ENCODE assay signal across 23 mouse cellular contexts in the genomic region with DNA sequence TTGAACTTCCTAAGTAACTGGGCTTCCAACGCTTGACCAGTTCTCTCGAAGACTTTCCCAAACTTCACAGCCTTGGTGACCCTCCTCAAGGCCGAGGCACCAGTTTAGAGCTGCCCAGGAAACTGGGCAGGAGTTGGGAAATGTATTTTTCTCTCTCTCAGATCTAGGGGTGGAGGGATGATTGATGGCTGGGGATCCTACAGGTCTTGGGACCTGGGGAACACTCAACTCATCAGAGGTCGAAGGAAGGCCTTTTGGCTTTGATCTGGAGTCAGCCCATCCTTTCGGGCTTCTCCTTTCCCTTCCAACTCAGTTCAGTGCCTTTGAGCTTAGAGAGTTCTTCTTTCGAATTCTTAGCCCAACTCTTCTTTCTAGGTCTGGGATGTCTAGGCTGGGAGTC. TPM values are rescaled to one million over a fixed set of nuclear protein-coding genes. Genes with fewer than 3 reads are reported as not detected.
A peak's percentile ranks its signal among the peaks of the same experiment; 100 is the strongest.
DNase-seq lines count a peak whose midpoint lies in the region; ATAC-seq and TF ChIP-seq lines count a peak whose summit lies in the region.
"Had no signal": no experiment of that assay in that cellular context is flagged by ENCODE, and none has a peak within 500 bp of the region (broad histone marks: within the 10 kb centered on the region; RNA-seq: fewer than 3 reads in every experiment).

No protein-coding gene starts in this region.

- intact Hi-C loops in left cerebral cortex, postnatal 10 days (cut with DNase I), result no loop called here

- no peak overlapping the region; the same call in 1 of the 2 replicates for H3K9ac ChIP-seq in kidney, embryonic 15.5 days
- no peak overlapping the region for H3K9ac ChIP-seq in neural tube, embryonic 15.5 days (replicated peaks)
- no peak overlapping the region for H3K9ac ChIP-seq in liver, embryonic 12.5 days
- H3K9ac ChIP-seq: forebrain, embryonic 12.5 days had no signal

- peaks cover 61% of the 10 kb centered on the region for H3K4me1 ChIP-seq in kidney, embryonic 15.5 days
- H3K4me1 ChIP-seq in kidney, adult 2 months (ENCODE audit: control insufficient read depth, insufficient read depth, low read length), result no peaks in the 10 kb centered on the region
- peaks cover 41% of the 10 kb centered on the region for H3K4me1 ChIP-seq in E14TG2a.4 (replicated peaks; ENCODE audit: low read depth, low read length)
- H3K4me1 ChIP-seq in embryonic facial prominence, embryonic 10.5 days, result peaks cover 8% of the 10 kb centered on the region; the same call in 1 of the 2 replicates
- peaks cover 31% of the 10 kb centered on the region for H3K4me1 ChIP-seq in neural tube, embryonic 15.5 days
- H3K4me1 ChIP-seq in liver, embryonic 12.5 days, result no peaks in the 10 kb centered on the region
- H3K4me1 ChIP-seq: forebrain, embryonic 12.5 days had no signal

- TF ChIP-seq CTCF in kidney, adult 2 months (conservative IDR thresholded peaks at IDR 0.05; ENCODE audit: insufficient read depth, insufficient read length, low read depth, low read length), result no peak
- TF ChIP-seq CTCF in E14TG2a.4 (conservative IDR thresholded peaks at IDR 0.05; ENCODE audit: low read length), result no peak

- no peaks in the 10 kb centered on the region for H3K9me3 ChIP-seq in kidney, embryonic 15.5 days (replicated peaks)
- peaks cover 5% of the 10 kb centered on the region for H3K9me3 ChIP-seq in E14TG2a.4 (ENCODE audit: low read length)
- H3K9me3 ChIP-seq in embryonic facial prominence, embryonic 10.5 days, result no peaks in the 10 kb centered on the region
- H3K9me3 ChIP-seq in neural tube, embryonic 15.5 days (replicated peaks), result no peaks in the 10 kb centered on the region; the same call in 1 of the 2 replicates
- no peaks in the 10 kb centered on the region for H3K9me3 ChIP-seq in liver, embryonic 12.5 days (replicated peaks)
- H3K9me3 ChIP-seq: forebrain, embryonic 12.5 days; G1E; megakaryocyte, embryonic 14.5 days had no signal

- H3K4me2 ChIP-seq in kidney, embryonic 15.5 days, result peak overlapping the region; percentile 57
- H3K4me2 ChIP-seq in neural tube, embryonic 15.5 days, result peak overlapping the region; percentile 55
- H3K4me2 ChIP-seq in liver, embryonic 12.5 days, result no peak overlapping the region
- H3K4me2 ChIP-seq: forebrain, embryonic 12.5 days had no signal

- peaks cover 53% of the 10 kb centered on the region for H3K27me3 ChIP-seq in kidney, embryonic 15.5 days
- peaks cover 1% of the 10 kb centered on the region; the same call in 1 of the 2 replicates for H3K27me3 ChIP-seq in kidney, adult 2 months (replicated peaks; ENCODE audit: control insufficient read depth, insufficient read depth, low read length)
- peaks cover 97% of the 10 kb centered on the region for H3K27me3 ChIP-seq in E14TG2a.4 (ENCODE audit: insufficient read depth, low read length)
- peaks cover 100% of the 10 kb centered on the region for H3K27me3 ChIP-seq in embryonic facial prominence, embryonic 10.5 days (replicated peaks; ENCODE audit: low read depth, poor library complexity, severe bottlenecking)
- H3K27me3 ChIP-seq in neural tube, embryonic 15.5 days (replicated peaks), result no peaks in the 10 kb centered on the region
- peaks cover 94% of the 10 kb centered on the region for H3K27me3 ChIP-seq in liver, embryonic 12.5 days (replicated peaks)

- H3K27ac ChIP-seq in kidney, embryonic 15.5 days, result no peak overlapping the region
- H3K27ac ChIP-seq in kidney, adult 2 months (ENCODE audit: insufficient read depth, low read depth, low read length), result no peak overlapping the region
- no peak overlapping the region for H3K27ac ChIP-seq in embryonic facial prominence, embryonic 10.5 days (replicated peaks)
- no peak overlapping the region for H3K27ac ChIP-seq in neural tube, embryonic 15.5 days (replicated peaks)
- no peak overlapping the region for H3K27ac ChIP-seq in liver, embryonic 12.5 days
- H3K27ac ChIP-seq: forebrain, embryonic 12.5 days had no signal

- TF ChIP-seq POLR2A in kidney, adult 2 months (IDR thresholded peaks at IDR 0.05; ENCODE audit: low read depth, low read length), result no peak

- H3K4me3 ChIP-seq in kidney, embryonic 15.5 days (replicated peaks), result peak overlapping the region; percentile 28; the same call in 1 of the 2 replicates
- H3K4me3 ChIP-seq in kidney, adult 2 months (ENCODE audit: insufficient read depth, low read depth, low read length), result no peak overlapping the region
- H3K4me3 ChIP-seq in E14TG2a.4 (replicated peaks; ENCODE audit: low read length), result peak overlapping the region; percentile 57
- peak overlapping the region; percentile 33 for H3K4me3 ChIP-seq in embryonic facial prominence, embryonic 10.5 days
- H3K4me3 ChIP-seq in neural tube, embryonic 15.5 days (replicated peaks), result no peak overlapping the region
- no peak overlapping the region for H3K4me3 ChIP-seq in liver, embryonic 12.5 days
- H3K4me3 ChIP-seq: forebrain, embryonic 12.5 days; megakaryocyte, embryonic 14.5 days had no signal

- no peak for ATAC-seq in kidney, embryonic 15.5 days (replicated peaks; ENCODE audit: low FRiP score)
- no peak for ATAC-seq in neural tube, embryonic 15.5 days (ENCODE audit: low FRiP score)
- no peak for ATAC-seq in liver, embryonic 12.5 days
- ATAC-seq: inflammation-experienced regulatory T-cells, adult 6 months had no signal

- H3K36me3 ChIP-seq in kidney, embryonic 15.5 days, result no peaks in the 10 kb centered on the region
- no peaks in the 10 kb centered on the region for H3K36me3 ChIP-seq in kidney, adult 2 months (ENCODE audit: control insufficient read depth, insufficient read depth, low read length)
- H3K36me3 ChIP-seq in E14TG2a.4 (ENCODE audit: insufficient read depth, low read length), result no peaks in the 10 kb centered on the region
- H3K36me3 ChIP-seq in embryonic facial prominence, embryonic 10.5 days (replicated peaks), result no peaks in the 10 kb centered on the region
- H3K36me3 ChIP-seq in neural tube, embryonic 15.5 days, result no peaks in the 10 kb centered on the region
- H3K36me3 ChIP-seq in liver, embryonic 12.5 days, result no peaks in the 10 kb centered on the region
- H3K36me3 ChIP-seq: forebrain, embryonic 12.5 days; G1E had no signal

- DNase-seq in kidney, adult 2 months, result no peak
- DNase-seq in embryonic facial prominence, embryonic 10.5 days (ENCODE audit: low spot score), result no peak
- DNase-seq in left cerebral cortex, postnatal 10 days (ENCODE audit: extremely low spot score in 1 of 2, low spot score in 2 of 2), result no peak
- DNase-seq: cerebellum, postnatal 10 days; gastrocnemius, postnatal 14 days; heart, postnatal 10 days; lung, adult 2 months; retina, postnatal 1 day had no signal

- 44% methylated on average over 6 of the region's 6 CpGs for WGBS in kidney, embryonic 15.5 days
- WGBS in kidney, adult 2 months, result 88% methylated on average over 6 of the region's 6 CpGs
- WGBS in embryonic facial prominence, embryonic 10.5 days, result 12% methylated on average over 6 of the region's 6 CpGs
- 31% methylated on average over 6 of the region's 6 CpGs for WGBS in neural tube, embryonic 15.5 days
- WGBS in liver, embryonic 12.5 days (ENCODE audit: insufficient replicate concordance), result 25% methylated on average over 6 of the region's 6 CpGs

RNA-seq across cellular contexts. Expression of a gene that starts 1.6 kb away (rescaled TPM):
- 0.27 and 0.35 TPM in 2 replicates for polyA plus RNA-seq in kidney, embryonic 15.5 days (2015; fragmentation: Nextera tagmentation; extraction: Ambion mirVana)
- not detected in 2 replicates for polyA plus RNA-seq in kidney, adult 2 months (2012; rRNA removed)
- 1.2 and 7.1 TPM in 2 replicates for polyA plus RNA-seq in embryonic facial prominence, embryonic 10.5 days (2016; fragmentation: Nextera tagmentation; extraction: Ambion mirVana)
- 0.38 and 0.65 TPM in 2 replicates for polyA plus RNA-seq in neural tube, embryonic 15.5 days (2015; fragmentation: Nextera tagmentation; extraction: Ambion mirVana)
- total RNA-seq in left cerebral cortex, postnatal 10 days (2021), result not detected
- 0.14 and 0.22 TPM in 2 replicates for polyA plus RNA-seq in liver, embryonic 12.5 days (2016; fragmentation: Nextera tagmentation; extraction: Ambion mirVana)
- total RNA-seq: gastrocnemius, postnatal 14 days; heart, adult 8-10 months; heart, postnatal 10 days; layer of hippocampus, postnatal 10 days; liver, adult 2 months; neutrophil, adult 5-6 weeks had no signal
- polyA plus RNA-seq: forebrain, embryonic 12.5 days; frontal cortex, adult 2 months; G1E; inflammation-experienced regulatory T-cells, adult 6 months; liver, adult 2 months; lung, adult 2 months; small intestine, adult 2 months; thymus, postnatal 0 days had no signal

RNA-seq across cellular contexts. Expression of a gene that starts 16.8 kb away (rescaled TPM):
- polyA plus RNA-seq in kidney, embryonic 15.5 days (2015; fragmentation: Nextera tagmentation; extraction: Ambion mirVana), result 45.7 and 45.9 TPM in 2 replicates
- 22.8 and 28.4 TPM in 2 replicates for polyA plus RNA-seq in kidney, adult 2 months (2012; rRNA removed)
- polyA plus RNA-seq in embryonic facial prominence, embryonic 10.5 days (2016; fragmentation: Nextera tagmentation; extraction: Ambion mirVana), result 5.8 and 17.0 TPM in 2 replicates
- 33.7 and 42.3 TPM in 2 replicates for polyA plus RNA-seq in neural tube, embryonic 15.5 days (2015; fragmentation: Nextera tagmentation; extraction: Ambion mirVana)
- not detected for total RNA-seq in left cerebral cortex, postnatal 10 days (2021)
- 4.4 and 4.6 TPM in 2 replicates for polyA plus RNA-seq in liver, embryonic 12.5 days (2016; fragmentation: Nextera tagmentation; extraction: Ambion mirVana)
- total RNA-seq: layer of hippocampus, postnatal 10 days; neutrophil, adult 5-6 weeks had no signal
- polyA plus RNA-seq: frontal cortex, adult 2 months; G1E; inflammation-experienced regulatory T-cells, adult 6 months had no signal

RNA-seq across cellular contexts. Expression of a gene that starts 44.0 kb away (rescaled TPM):
- polyA plus RNA-seq in kidney, embryonic 15.5 days (2015; fragmentation: Nextera tagmentation; extraction: Ambion mirVana), result 4.4 and 4.5 TPM in 2 replicates
- 10.1 and 14.1 TPM in 2 replicates for polyA plus RNA-seq in kidney, adult 2 months (2012; rRNA removed)
- 0.69 and 3.4 TPM in 2 replicates for polyA plus RNA-seq in embryonic facial prominence, embryonic 10.5 days (2016; fragmentation: Nextera tagmentation; extraction: Ambion mirVana)
- 8.0 and 12.6 TPM in 2 replicates for polyA plus RNA-seq in neural tube, embryonic 15.5 days (2015; fragmentation: Nextera tagmentation; extraction: Ambion mirVana)
- total RNA-seq in left cerebral cortex, postnatal 10 days (2021), result not detected
- polyA plus RNA-seq in liver, embryonic 12.5 days (2016; fragmentation: Nextera tagmentation; extraction: Ambion mirVana), result 0.31 and 0.36 TPM in 2 replicates
- total RNA-seq: layer of hippocampus, postnatal 10 days had no signal
- polyA plus RNA-seq: forebrain, embryonic 12.5 days; frontal cortex, adult 2 months had no signal

RNA-seq across cellular contexts. Expression of a gene that starts 49.1 kb away (rescaled TPM):
- polyA plus RNA-seq in kidney, embryonic 15.5 days (2015; fragmentation: Nextera tagmentation; extraction: Ambion mirVana), result 6.4 and 7.1 TPM in 2 replicates
- 12.6 and 14.6 TPM in 2 replicates for polyA plus RNA-seq in kidney, adult 2 months (2012; rRNA removed)
- 0.09 and 0.23 TPM in 2 replicates for polyA plus RNA-seq in embryonic facial prominence, embryonic 10.5 days (2016; fragmentation: Nextera tagmentation; extraction: Ambion mirVana)
- 3.7 and 5.0 TPM in 2 replicates for polyA plus RNA-seq in neural tube, embryonic 15.5 days (2015; fragmentation: Nextera tagmentation; extraction: Ambion mirVana)
- not detected for total RNA-seq in left cerebral cortex, postnatal 10 days (2021)
- 0.62 and 0.66 TPM in 2 replicates for polyA plus RNA-seq in liver, embryonic 12.5 days (2016; fragmentation: Nextera tagmentation; extraction: Ambion mirVana)
- total RNA-seq: G1E; layer of hippocampus, postnatal 10 days had no signal
- polyA plus RNA-seq: forebrain, embryonic 12.5 days; frontal cortex, adult 2 months had no signal

Comparison
In these comparisons a context has a peak if more than half of its experiments do, and no peak if none do; other contexts are left out.
1. H3K4me3 ChIP-seq: peak in kidney, embryonic 15.5 days (single experiment), E14TG2a.4 (single experiment) and embryonic facial prominence, embryonic 10.5 days (single experiment); none in kidney, adult 2 months (single experiment), neural tube, embryonic 15.5 days (single experiment) and liver, embryonic 12.5 days (single experiment).